Mouse (Mus musculus): Measurements from ENCODE around the gene Slc11a1.

Gene Slc11a1

GRCm38 (mm10) chr1:74411753-74412325 is 36.8 kb downstream of the Slc11a1 start:
- no peak for DNase-seq (ENCODE audit: low read depth)

- no peak for DNase-seq (ENCODE audit: low read depth)
These were observed 37.7 kb downstream of the Slc11a1 start for GRCm38 (mm10) chr1:74412711-74413110.

GRCm38 (mm10) chr1:74415143-74415542 is 40.1 kb downstream of the Slc11a1 start:
- DNase-seq (ENCODE audit: low read depth) = no peak

- DNase-seq (ENCODE audit: low read depth) = no peak
These were observed 43.9 kb downstream of the Slc11a1 start for GRCm38 (mm10) chr1:74418747-74419439.

- no peak for DNase-seq (ENCODE audit: low read depth)
These were observed 44.4 kb downstream of the Slc11a1 start for GRCm38 (mm10) chr1:74419440-74419794.

- no peak for DNase-seq (ENCODE audit: low read depth)
These were observed 48.2 kb downstream of the Slc11a1 start for GRCm38 (mm10) chr1:74423147-74423546.

GRCm38 (mm10) chr1:74425845-74426244 is 50.9 kb downstream of the Slc11a1 start:
- no peak for DNase-seq (ENCODE audit: low read depth)

GRCm38 (mm10) chr1:74433220-74433619 is 58.2 kb downstream of the Slc11a1 start:
- DNase-seq (ENCODE audit: low read depth) = no peak

- DNase-seq (ENCODE audit: low read depth) = no peak
These were observed 59.6 kb downstream of the Slc11a1 start for GRCm38 (mm10) chr1:74434596-74434995.

GRCm38 (mm10) chr1:74435563-74435962 is 60.6 kb downstream of the Slc11a1 start:
- no peak for DNase-seq (ENCODE audit: low read depth)
